Mouse (Mus musculus) gastrocnemius, adult 2 months (tissue): Measurements from ENCODE around the gene Trim71. TPM values are rescaled to one million over a fixed set of nuclear protein-coding genes. Genes with fewer than 3 reads are reported as not detected.
"Not testable (repeated sequence)": the region's sequence is repeated elsewhere in the genome, so short reads cannot be mapped to it uniquely, and the experiment has no call there.

Experiments used
- DNase-seq: peaks from one replicate; pipeline ENCODE4 v3.0.0; 2022
- H3K27ac ChIP-seq: fragments of 200-600 bp; 2 replicates; pipeline ENCODE4 v1.8.1; 2022; ENCODE audit warnings: mild to moderate bottlenecking
- H3K4me3 ChIP-seq: fragments of 200-600 bp; 2 replicates; pipeline ENCODE4 v1.8.1; 2022; ENCODE audit warnings: mild to moderate bottlenecking, moderate library complexity
- CTCF ChIP-seq: fragments of 200-600 bp; IDR thresholded peaks from 2 replicates; pipeline ENCODE4 v1.8.1; 2022; ENCODE audit warnings: antibody characterized with exemption, mild to moderate bottlenecking, moderate library complexity
- intact Hi-C: fragments of 180-260 bp; cut with DNase I; formaldehyde crosslinking; loops from one replicate; pipeline ENCODE4 v1.15.1; 2025
- total RNA-seq, 2 experiments: library from RNA; stranded (reverse); gene quantifications; 2 replicates each; pipeline ENCODE4 v1.2.3; 2021

Gene Trim71
- total RNA-seq, 2 experiments from 2014 or later: not detected

GRCm38 (mm10) chr9:114531276-114531675, 32.9 kb downstream of the Trim71 start:
- no peak for TF ChIP-seq CTCF

GRCm38 (mm10) chr9:114528680-114529048, 35.5 kb downstream of the Trim71 start:
- no peak for DNase-seq
- intact Hi-C loops: no loop called here
- no peak for TF ChIP-seq CTCF
- no peak overlapping the region for H3K27ac ChIP-seq
- no peak overlapping the region for H3K4me3 ChIP-seq

More at GRCm38 (mm10) chr9:114531276-114531675, 32.9 kb downstream of the Trim71 start:
- intact Hi-C loops: no loop called here
- DNase-seq: no peak
- Histone ChIP-seq H3K4me3 (no peak overlapping the region), H3K27ac (no peak overlapping the region)

GRCm38 (mm10) chr9:114527992-114528679, 36.0 kb downstream of the Trim71 start:
- 0 out of 2 replicates have a peak overlapping the region, but pooled peaks have one; percentile 13 for H3K27ac ChIP-seq
- intact Hi-C loops: no loop called here
- no peak for TF ChIP-seq CTCF
- DNase-seq: peak; percentile 32
- H3K4me3 ChIP-seq: no peak overlapping the region

DNA sequence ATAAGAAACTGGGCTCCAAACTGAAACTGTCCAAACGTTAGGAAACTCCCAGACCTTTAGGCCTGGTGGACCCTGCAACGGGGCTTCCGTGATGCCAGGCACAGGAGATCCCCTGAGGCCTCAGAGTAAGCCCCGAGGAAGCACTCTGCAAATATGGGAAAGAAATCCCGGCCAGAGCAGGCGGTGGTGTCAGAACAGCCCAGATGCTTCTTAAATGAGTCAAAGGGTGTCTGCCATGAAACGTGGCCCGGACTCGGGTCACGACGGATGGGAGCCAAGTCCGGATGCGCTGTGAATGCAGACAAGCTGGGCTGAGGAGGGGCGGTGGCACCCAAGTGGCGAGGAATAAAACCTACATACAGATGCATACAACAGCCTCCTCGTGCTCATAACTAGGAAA, 37.1 kb downstream of the Trim71 start:
- Histone ChIP-seq H3K27ac (peak overlapping the region; percentile 48), H3K4me3 (peak overlapping the region; percentile 60)
- peak; percentile 63 for DNase-seq
- TF ChIP-seq CTCF: no peak
- intact Hi-C loops: no loop called here

DNA sequence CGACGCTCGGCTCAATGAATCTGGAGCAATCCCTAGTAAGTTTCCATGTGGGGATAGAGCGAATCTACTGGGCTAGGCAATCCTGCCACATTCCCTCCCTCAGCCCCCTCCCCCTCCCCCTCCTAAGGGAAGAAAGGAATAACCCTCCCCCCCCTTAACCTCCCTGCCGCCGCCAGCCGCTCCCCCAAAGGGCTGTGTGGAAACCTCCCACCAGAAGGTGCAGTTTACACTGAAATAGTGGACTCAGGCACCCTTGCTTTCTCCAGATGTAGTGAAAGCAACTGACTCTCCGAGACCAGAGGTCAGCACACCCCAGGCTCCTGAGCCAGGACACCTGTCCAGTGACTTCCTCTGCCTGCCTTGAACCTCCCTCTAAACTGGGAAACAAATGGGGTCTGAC, 37.6 kb downstream of the Trim71 start:
- DNase-seq: no peak
- peak overlapping the region; percentile 48 for H3K27ac ChIP-seq
- no peak for TF ChIP-seq CTCF
- peak overlapping the region; percentile 60 for H3K4me3 ChIP-seq
- intact Hi-C loops: no loop called here

DNA sequence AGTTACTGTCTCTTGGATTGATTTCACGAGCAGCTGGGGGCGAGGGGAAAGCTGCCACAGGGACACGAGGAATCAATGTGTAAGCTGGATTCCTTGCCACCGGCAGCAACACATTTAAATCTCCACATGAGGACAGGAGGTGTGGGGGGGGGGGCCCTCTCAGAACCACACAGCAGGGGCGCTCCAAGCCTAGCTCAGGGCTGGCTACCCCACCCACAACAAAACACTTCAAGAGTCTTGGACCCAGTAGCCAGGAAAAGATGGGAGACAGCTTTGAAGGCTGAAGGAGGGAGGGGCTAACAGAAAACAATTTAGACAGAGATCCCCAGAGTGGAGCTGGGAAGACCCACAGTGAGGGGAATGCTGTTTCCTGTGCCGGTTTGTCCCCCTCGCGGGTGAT, 38.3 kb downstream of the Trim71 start:
- Histone ChIP-seq H3K27ac (no peak overlapping the region), H3K4me3 (no peak overlapping the region)
- DNase-seq: no peak
- intact Hi-C loops: no loop called here
- TF ChIP-seq CTCF: no peak

GRCm38 (mm10) chr9:114525073-114525633, 39.0 kb downstream of the Trim71 start:
- Histone ChIP-seq H3K4me3 (no peak overlapping the region), H3K27ac (no peak overlapping the region)
- intact Hi-C loops: no loop called here
- no peak for DNase-seq
- TF ChIP-seq CTCF: no peak

DNA sequence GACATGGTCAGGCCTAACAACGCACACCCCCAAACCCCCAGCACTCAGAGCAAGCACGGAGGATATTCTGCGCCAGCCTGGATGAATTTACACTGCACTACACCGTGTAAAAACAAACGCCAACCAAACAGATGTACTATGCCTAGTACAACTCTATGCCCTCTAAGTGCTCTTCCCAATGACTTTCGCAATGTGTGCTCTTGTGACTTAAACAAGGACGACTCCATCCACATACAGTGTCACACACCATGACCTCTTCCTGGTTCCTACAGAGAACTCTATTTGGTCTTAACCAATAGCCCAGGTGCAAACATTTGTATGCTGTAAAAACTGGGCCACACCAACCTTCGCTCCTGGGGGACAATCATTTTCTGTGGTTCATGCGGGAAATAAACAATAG, 41.7 kb downstream of the Trim71 start:
- Histone ChIP-seq H3K27ac (no peak overlapping the region), H3K4me3 (no peak overlapping the region)
- TF ChIP-seq CTCF: no peak
- intact Hi-C loops: no loop called here
- DNase-seq: no peak

- H3K4me3 ChIP-seq: no peak overlapping the region
- TF ChIP-seq CTCF: no peak
- intact Hi-C loops: no loop called here
- H3K27ac ChIP-seq: no peak overlapping the region
- DNase-seq: no peak
Observed at GRCm38 (mm10) chr9:114522041-114522440, 42.1 kb downstream of the Trim71 start.

DNA sequence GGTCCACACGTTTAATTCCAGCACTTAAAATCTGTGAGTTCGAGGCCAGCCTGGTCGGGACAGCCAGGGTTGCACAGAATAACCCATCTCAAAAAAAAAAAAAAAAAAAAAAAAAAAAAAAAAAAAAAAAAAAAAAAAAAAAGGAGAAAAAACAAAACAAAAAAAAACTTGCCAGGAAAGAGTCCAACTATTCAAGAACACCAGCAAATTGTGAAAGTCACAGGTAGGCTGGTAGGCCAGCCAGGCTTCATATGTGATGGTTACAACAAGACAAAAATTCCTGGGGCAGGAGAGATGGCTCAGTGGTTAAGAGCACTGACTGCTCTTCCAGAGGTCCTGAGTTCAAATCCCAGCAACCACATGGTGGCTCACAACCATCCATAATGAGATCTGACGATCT, 43.6 kb downstream of the Trim71 start:
- intact Hi-C loops, DNase-seq, H3K4me3 ChIP-seq, H3K27ac ChIP-seq: not testable (repeated sequence)

DNA sequence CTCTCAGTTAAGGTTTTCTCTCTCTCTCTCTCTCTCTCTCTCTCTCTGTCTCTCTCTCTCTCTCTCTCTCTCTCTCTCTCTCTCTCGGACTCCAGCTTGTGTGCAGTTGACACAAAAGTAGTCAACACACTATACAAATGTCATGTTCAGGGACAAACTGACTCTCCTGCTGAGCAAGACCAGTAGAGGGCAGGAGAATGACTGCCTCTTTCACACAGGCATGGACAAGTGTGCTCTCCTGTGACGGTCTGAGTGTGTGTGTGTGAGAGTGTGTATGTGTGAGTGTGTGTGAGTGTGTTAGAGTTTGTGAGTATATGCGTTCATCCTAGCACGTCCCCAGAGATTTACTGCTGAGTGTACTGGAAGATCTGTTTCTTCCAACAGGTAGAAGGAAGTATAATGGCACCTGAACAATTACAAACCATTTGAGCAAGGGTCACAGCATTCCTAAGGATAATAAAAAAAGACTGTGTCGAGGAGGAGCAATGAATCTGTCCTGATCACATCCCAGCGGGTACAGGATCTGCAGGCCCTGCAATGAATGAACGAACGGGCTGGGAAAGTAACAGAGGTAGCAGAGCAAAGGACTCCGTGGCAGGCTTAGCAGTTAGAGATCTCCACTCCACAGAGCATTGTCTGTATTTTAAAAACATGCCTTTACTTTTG, 45.2 kb downstream of the Trim71 start:
- no peak for DNase-seq
- TF ChIP-seq CTCF: no peak
- no peak overlapping the region for H3K27ac ChIP-seq
- no peak overlapping the region for H3K4me3 ChIP-seq
- intact Hi-C loops: no loop called here

GRCm38 (mm10) chr9:114517924-114518497, 46.2 kb downstream of the Trim71 start:
- no peak for DNase-seq
- H3K27ac ChIP-seq: no peak overlapping the region
- H3K4me3 ChIP-seq: no peak overlapping the region
- intact Hi-C loops: no loop called here
- no peak for TF ChIP-seq CTCF

GRCm38 (mm10) chr9:114515364-114515763, 48.8 kb downstream of the Trim71 start, which contains the start of gene C130032M10Rik:
C130032M10Rik (plus strand) TSS chr9:114515697.
- no peak for DNase-seq
- Histone ChIP-seq H3K4me3 (no peak within 1 kb of the TSS), H3K27ac (no peak within 1 kb of the TSS)
- TF ChIP-seq CTCF: no peak
- intact Hi-C loops: no loop called here
